ENCODE assay signal across 21 mouse cellular contexts in the genomic region with DNA sequence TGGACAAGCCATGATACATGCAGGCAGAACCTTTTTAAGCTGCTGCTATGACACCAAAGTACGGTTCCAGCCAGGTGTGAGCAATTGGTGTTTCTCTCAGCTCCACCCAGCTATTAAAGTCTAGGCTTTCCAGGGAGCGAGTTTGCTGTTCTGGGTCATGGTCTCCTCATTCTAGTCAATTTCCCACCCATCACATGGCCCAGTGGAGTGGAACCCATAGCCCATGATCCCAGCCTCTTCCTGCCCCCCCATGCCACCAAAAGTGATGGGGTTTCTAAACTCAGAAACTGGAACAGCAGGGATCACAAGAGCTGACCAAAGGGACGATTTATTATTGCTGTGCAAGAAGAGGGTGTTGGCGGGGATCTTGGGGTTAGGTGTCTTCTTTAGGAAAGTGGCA.
A peak's percentile ranks its signal among the peaks of the same experiment; 100 is the strongest.
DNase-seq lines count a peak whose midpoint lies in the region; ATAC-seq lines count a peak whose summit lies in the region.
"Had no signal": no experiment of that assay in that cellular context is flagged by ENCODE, and none has a peak within 500 bp of the region (broad histone marks: within the 10 kb centered on the region; RNA-seq: fewer than 3 reads in every experiment).

No protein-coding gene starts in this region.

- DNase-seq in kidney, postnatal 36 days, result no peak
- DNase-seq in kidney, adult 11 months, result no peak
- DNase-seq: adrenal gland, adult 2 months; adrenal gland, postnatal 10 days; adrenal gland, postnatal 25 days; cerebellum, adult 11 months; cerebellum, adult 18-20 months; cerebellum, adult 8-10 months; cerebellum, adult 9-11 months; cerebellum, postnatal 14 days; cerebellum, postnatal 36 days; embryo, embryonic 11 days had no signal

- WGBS in kidney, embryonic 14.5 days, result 36% methylated on average over 4 of the region's 4 CpGs
- WGBS in kidney, embryonic 16.5 days, result 55% methylated on average over 4 of the region's 4 CpGs

- H3K36me3 ChIP-seq in kidney, embryonic 14.5 days (ENCODE audit: control insufficient read depth, insufficient read depth, low read length), result no peaks in the 10 kb centered on the region
- H3K36me3 ChIP-seq in kidney, embryonic 16.5 days (ENCODE audit: insufficient read depth, low read length), result no peaks in the 10 kb centered on the region
- H3K36me3 ChIP-seq: embryonic facial prominence, embryonic 13.5 days; embryonic facial prominence, embryonic 15.5 days; forebrain, embryonic 10.5 days; forebrain, embryonic 12.5 days had no signal

- peak; percentile 83 for ATAC-seq in kidney, embryonic 14.5 days (ENCODE audit: low FRiP score, low TSS enrichment)
- peak; percentile 79 for ATAC-seq in kidney, embryonic 16.5 days (ENCODE audit: low FRiP score, low TSS enrichment)
- ATAC-seq: forebrain, embryonic 14.5 days; forebrain, embryonic 16.5 days had no signal

- no peak overlapping the region for H3K4me3 ChIP-seq in kidney, embryonic 14.5 days (ENCODE audit: low read length)
- no peak overlapping the region for H3K4me3 ChIP-seq in kidney, embryonic 16.5 days (ENCODE audit: low read length)
- H3K4me3 ChIP-seq: embryonic facial prominence, embryonic 13.5 days; embryonic facial prominence, embryonic 15.5 days; erythroblast, embryonic 14.5 days; forebrain, embryonic 10.5 days; forebrain, embryonic 12.5 days had no signal

- H3K9me3 ChIP-seq in kidney, embryonic 14.5 days (ENCODE audit: control insufficient read depth, low read length), result no peaks in the 10 kb centered on the region
- no peaks in the 10 kb centered on the region for H3K9me3 ChIP-seq in kidney, embryonic 16.5 days (ENCODE audit: low read length)
- H3K9me3 ChIP-seq: embryonic facial prominence, embryonic 13.5 days; embryonic facial prominence, embryonic 15.5 days; forebrain, embryonic 10.5 days; forebrain, embryonic 12.5 days had no signal

- H3K27me3 ChIP-seq in kidney, embryonic 14.5 days (ENCODE audit: control insufficient read depth, insufficient read depth, low read length), result no peaks in the 10 kb centered on the region
- H3K27me3 ChIP-seq in kidney, embryonic 16.5 days (ENCODE audit: insufficient read depth, low read length), result no peaks in the 10 kb centered on the region
- H3K27me3 ChIP-seq: embryonic facial prominence, embryonic 13.5 days; embryonic facial prominence, embryonic 15.5 days; forebrain, embryonic 12.5 days had no signal

- H3K27ac ChIP-seq in kidney, embryonic 14.5 days (ENCODE audit: low read depth, low read length), result no peak overlapping the region
- peak overlapping the region; percentile 46; the same call in 1 of the 2 replicates for H3K27ac ChIP-seq in kidney, embryonic 16.5 days (ENCODE audit: low read length)
- H3K27ac ChIP-seq: embryonic facial prominence, embryonic 13.5 days; embryonic facial prominence, embryonic 15.5 days; forebrain, embryonic 10.5 days; forebrain, embryonic 12.5 days had no signal

- no peak overlapping the region for H3K4me2 ChIP-seq in kidney, embryonic 14.5 days (replicated peaks; ENCODE audit: low read depth, low read length)
- H3K4me2 ChIP-seq in kidney, embryonic 16.5 days (replicated peaks; ENCODE audit: low read depth, low read length), result no peak overlapping the region
- H3K4me2 ChIP-seq: embryonic facial prominence, embryonic 13.5 days; embryonic facial prominence, embryonic 15.5 days; forebrain, embryonic 12.5 days had no signal

- no peak overlapping the region for H3K9ac ChIP-seq in kidney, embryonic 14.5 days (ENCODE audit: low read depth, low read length)
- H3K9ac ChIP-seq in kidney, embryonic 16.5 days (replicated peaks; ENCODE audit: low read length), result no peak overlapping the region
- H3K9ac ChIP-seq: embryonic facial prominence, embryonic 13.5 days; embryonic facial prominence, embryonic 15.5 days; forebrain, embryonic 12.5 days had no signal

- peaks cover 25% of the 10 kb centered on the region for H3K4me1 ChIP-seq in kidney, embryonic 14.5 days (ENCODE audit: control insufficient read depth, insufficient read depth, low read length)
- H3K4me1 ChIP-seq in kidney, embryonic 16.5 days (ENCODE audit: insufficient read depth, low read length), result peaks cover 36% of the 10 kb centered on the region
- H3K4me1 ChIP-seq: embryonic facial prominence, embryonic 13.5 days; embryonic facial prominence, embryonic 15.5 days; forebrain, embryonic 10.5 days; forebrain, embryonic 12.5 days had no signal
